Mouse (Mus musculus): ENCODE measurements at regions not wholly inside any gene's neighbourhood (a gene's known extent, or its start where the extent isn't known, plus 50 kb on each side); places are given as distances from the start of the nearest gene placed in this dataset.
"Not testable (repeated sequence)": the region's sequence is repeated elsewhere in the genome, so short reads cannot be mapped to it uniquely, and the experiment has no call there.

- Histone ChIP-seq H3K4me3 (replicated peaks; ENCODE audit: extremely low read depth, low read depth, low read length) (no peak overlapping the region), H3K4me1 (ENCODE audit: control insufficient read depth, insufficient read depth, low read length) (no peaks in the 10 kb centered on the region; the same call in 1 of the 2 replicates)
- no peak for TF ChIP-seq POLR2A (IDR thresholded peaks at IDR 0.05; ENCODE audit: borderline replicate concordance, extremely low read depth, low read depth, low read length)
- no peak for TF ChIP-seq CTCF (IDR thresholded peaks at IDR 0.05; ENCODE audit: insufficient read depth, low read length)
- WGBS, result 73% methylated on average over 4 of the region's 4 CpGs
- no peak for DNase-seq
These were observed 139.4 kb upstream of the Ddhd1 start for GRCm38 (mm10) chr14:45797320-45797696.

- 60% methylated on average over 2 of the region's 2 CpGs for WGBS
- no peak overlapping the region for H3K4me3 ChIP-seq (replicated peaks; ENCODE audit: extremely low read depth, low read depth, low read length)
- TF ChIP-seq POLR2A (IDR thresholded peaks at IDR 0.05; ENCODE audit: borderline replicate concordance, extremely low read depth, low read depth, low read length), result no peak
- TF ChIP-seq CTCF (IDR thresholded peaks at IDR 0.05; ENCODE audit: insufficient read depth, low read length), result no peak
- H3K4me1 ChIP-seq (ENCODE audit: control insufficient read depth, insufficient read depth, low read length), result no peaks in the 10 kb centered on the region; the same call in 1 of the 2 replicates
- DNase-seq, result no peak
These were observed 141.3 kb upstream of the Ddhd1 start for GRCm38 (mm10) chr14:45799286-45799685.

- Histone ChIP-seq H3K4me3 (replicated peaks; ENCODE audit: extremely low read depth, low read depth, low read length) (no peak overlapping the region), H3K4me1 (ENCODE audit: control insufficient read depth, insufficient read depth, low read length) (no peaks in the 10 kb centered on the region)
- TF ChIP-seq CTCF (IDR thresholded peaks at IDR 0.05; ENCODE audit: insufficient read depth, low read length), result no peak
- TF ChIP-seq POLR2A (IDR thresholded peaks at IDR 0.05; ENCODE audit: borderline replicate concordance, extremely low read depth, low read depth, low read length), result no peak
- DNase-seq, result no peak
- WGBS, result 98% methylated on average over 3 of the region's 3 CpGs
These were observed 148.0 kb upstream of the Ddhd1 start for GRCm38 (mm10) chr14:45805950-45806349.

- WGBS, result 64% methylated on average over 7 of the region's 7 CpGs
- DNase-seq, result no peak
- Histone ChIP-seq H3K4me1 (ENCODE audit: control insufficient read depth, insufficient read depth, low read length) (no peaks in the 10 kb centered on the region), H3K4me3 (replicated peaks; ENCODE audit: extremely low read depth, low read depth, low read length) (no peak overlapping the region)
- TF ChIP-seq CTCF (IDR thresholded peaks at IDR 0.05; ENCODE audit: insufficient read depth, low read length), result no peak
These were observed 148.9 kb upstream of the Ddhd1 start for GRCm38 (mm10) chr14:45806726-45807280.

GRCm38 (mm10) chr14:45807767-45808166 is 149.8 kb upstream of the Ddhd1 start:
- Histone ChIP-seq H3K4me3 (replicated peaks; ENCODE audit: extremely low read depth, low read depth, low read length) (no peak overlapping the region), H3K4me1 (ENCODE audit: control insufficient read depth, insufficient read depth, low read length) (no peaks in the 10 kb centered on the region)
- TF ChIP-seq CTCF (IDR thresholded peaks at IDR 0.05; ENCODE audit: insufficient read depth, low read length), result no peak
- no peak for TF ChIP-seq POLR2A (IDR thresholded peaks at IDR 0.05; ENCODE audit: borderline replicate concordance, extremely low read depth, low read depth, low read length)
- DNase-seq, result no peak
- 91% methylated on average over 7 of the region's 7 CpGs for WGBS

GRCm38 (mm10) chr14:45809491-45809890 is 151.5 kb upstream of the Ddhd1 start:
- TF ChIP-seq POLR2A (IDR thresholded peaks at IDR 0.05; ENCODE audit: borderline replicate concordance, extremely low read depth, low read depth, low read length) (no peak), CTCF (IDR thresholded peaks at IDR 0.05; ENCODE audit: insufficient read depth, low read length) (no peak)
- no peaks in the 10 kb centered on the region for H3K4me1 ChIP-seq (ENCODE audit: control insufficient read depth, insufficient read depth, low read length)
- no peak for DNase-seq
- 86% methylated on average over 7 of the region's 7 CpGs for WGBS
- H3K4me3 ChIP-seq (replicated peaks; ENCODE audit: extremely low read depth, low read depth, low read length), result no peak overlapping the region

- DNase-seq, result no peak
- TF ChIP-seq POLR2A (IDR thresholded peaks at IDR 0.05; ENCODE audit: borderline replicate concordance, extremely low read depth, low read depth, low read length), result no peak
- Histone ChIP-seq H3K4me3 (replicated peaks; ENCODE audit: extremely low read depth, low read depth, low read length) (no peak overlapping the region), H3K4me1 (ENCODE audit: control insufficient read depth, insufficient read depth, low read length) (no peaks in the 10 kb centered on the region)
- WGBS, result 66% methylated on average over 4 of the region's 4 CpGs
These were observed 152.2 kb upstream of the Ddhd1 start for GRCm38 (mm10) chr14:45810101-45810500.

GRCm38 (mm10) chr14:45810630-45811029 is 152.7 kb upstream of the Ddhd1 start:
- TF ChIP-seq POLR2A (IDR thresholded peaks at IDR 0.05; ENCODE audit: borderline replicate concordance, extremely low read depth, low read depth, low read length) (no peak), CTCF (IDR thresholded peaks at IDR 0.05; ENCODE audit: insufficient read depth, low read length) (no peak)
- H3K4me1 ChIP-seq (ENCODE audit: control insufficient read depth, insufficient read depth, low read length), result no peaks in the 10 kb centered on the region
- no peak overlapping the region for H3K4me3 ChIP-seq (replicated peaks; ENCODE audit: extremely low read depth, low read depth, low read length)
- no peak for DNase-seq
- WGBS, result 35% methylated on average over 3 of the region's 3 CpGs

- DNase-seq, result no peak
- whole genome bisulfite sequencing, result 68% methylated on average over 2 of the region's 2 CpGs
These were observed 157.7 kb upstream of the Ddhd1 start for GRCm38 (mm10) chr14:45815598-45815997.

GRCm38 (mm10) chr14:45816611-45817010 is 158.7 kb upstream of the Ddhd1 start:
- WGBS, result 85% methylated on average over 17 of the region's 17 CpGs
- DNase-seq; H3K4me3 ChIP-seq (replicated peaks; ENCODE audit: extremely low read depth, low read depth, low read length); H3K4me1 ChIP-seq (ENCODE audit: control insufficient read depth, insufficient read depth, low read length): not testable (repeated sequence)

More at GRCm38 (mm10) chr14:45815598-45815997, 157.7 kb upstream of the Ddhd1 start:
- Histone ChIP-seq H3K4me1 (ENCODE audit: control insufficient read depth, insufficient read depth, low read length) (no peaks in the 10 kb centered on the region), H3K4me3 (replicated peaks; ENCODE audit: extremely low read depth, low read depth, low read length) (no peak overlapping the region)
- TF ChIP-seq POLR2A (IDR thresholded peaks at IDR 0.05; ENCODE audit: borderline replicate concordance, extremely low read depth, low read depth, low read length), result no peak
- TF ChIP-seq CTCF (IDR thresholded peaks at IDR 0.05; ENCODE audit: insufficient read depth, low read length), result no peak

GRCm38 (mm10) chr14:45817756-45818155 is 159.8 kb upstream of the Ddhd1 start:
- TF ChIP-seq POLR2A (IDR thresholded peaks at IDR 0.05; ENCODE audit: borderline replicate concordance, extremely low read depth, low read depth, low read length) (no peak), CTCF (IDR thresholded peaks at IDR 0.05; ENCODE audit: insufficient read depth, low read length) (no peak)
- no peak for DNase-seq
- WGBS, result 84% methylated on average over 3 of the region's 3 CpGs
- no peaks in the 10 kb centered on the region for H3K4me1 ChIP-seq (ENCODE audit: control insufficient read depth, insufficient read depth, low read length)
- no peak overlapping the region for H3K4me3 ChIP-seq (replicated peaks; ENCODE audit: extremely low read depth, low read depth, low read length)
